Mouse (Mus musculus) CH12.LX (cell line): ENCODE data around the gene Hist1h3c. TPM values are rescaled to one million over a fixed set of nuclear protein-coding genes. Genes with fewer than 3 reads are reported as not detected.
A peak's percentile ranks its signal among the peaks of the same experiment; 100 is the strongest.

ENCODE experiments used
- DNase-seq: peaks from one replicate; pipeline ENCODE4 v3.0.0-alpha.2; 2013; ENCODE audit errors: extremely low read depth
- H3K27ac ChIP-seq: 2 replicates; pipeline ENCODE4 v1.5.1; 2012; ENCODE audit warnings: low read depth, mild to moderate bottlenecking, control low read depth, moderate library complexity; ENCODE audit not compliant: insufficient read depth
- H3K27me3 ChIP-seq: replicated peaks from 2 replicates; pipeline ENCODE3; 2012; ENCODE audit warnings: inconsistent platforms
- H3K36me3 ChIP-seq, 2 experiments: replicated peaks in 1 of 2; 2 replicates each; pipeline versions ENCODE3 to v1.6.1; 2012; ENCODE audit warnings: inconsistent platforms in 1 of 2, low read length in 1 of 2, mild to moderate bottlenecking in 1 of 2, mixed read lengths in 1 of 2, moderate library complexity in 1 of 2; ENCODE audit not compliant: control insufficient read depth in 1 of 2, insufficient read depth in 1 of 2
- H3K4me1 ChIP-seq, 2 experiments: 2 replicates each; pipeline ENCODE4 v1.6.1; 2012; ENCODE audit warnings: inconsistent platforms in 1 of 2, moderate library complexity in 1 of 2; ENCODE audit not compliant: insufficient read depth in 2 of 2, control insufficient read depth in 1 of 2
- H3K4me2 ChIP-seq: 2 replicates; pipeline ENCODE4 v1.6.1; 2012; ENCODE audit warnings: low read depth, mild to moderate bottlenecking, control low read depth; ENCODE audit not compliant: poor library complexity, insufficient read depth, severe bottlenecking
- H3K4me3 ChIP-seq, 3 experiments: fragments of 150-350 bp in 1 of 3; sonication (generic) in 1 of 3; replicated peaks in 1 of 3; 2 replicates each; pipeline versions ENCODE3 to v1.5.1; 2011 to 2012; ENCODE audit warnings: low read depth in 2 of 3, low read length in 2 of 3, mild to moderate bottlenecking in 2 of 3, moderate library complexity in 2 of 3, control low read depth in 1 of 3, improper control_type of control experiment in 1 of 3, inconsistent platforms in 1 of 3, mixed read lengths in 1 of 3; ENCODE audit not compliant: poor library complexity in 1 of 3
- H3K79me2 ChIP-seq: replicated peaks from 2 replicates; pipeline ENCODE4 v1.6.1; 2012; ENCODE audit warnings: mild to moderate bottlenecking, moderate library complexity; ENCODE audit not compliant: control insufficient read depth, poor library complexity, insufficient read depth, severe bottlenecking; ENCODE audit errors: extremely low read depth
- H3K9ac ChIP-seq: 2 replicates; pipeline ENCODE4 v1.6.1; 2012; ENCODE audit warnings: low read depth, mild to moderate bottlenecking, control low read depth, moderate library complexity; ENCODE audit not compliant: insufficient read depth
- H3K9me3 ChIP-seq: replicated peaks from 2 replicates; pipeline ENCODE3; 2012; ENCODE audit warnings: low read length, inconsistent platforms, mixed read lengths
- BHLHE40 ChIP-seq: IDR thresholded peaks from 2 replicates; pipeline ENCODE4 v1.6.1; 2011; ENCODE audit warnings: mild to moderate bottlenecking, low read depth, low read length, improper control_type of control experiment
- CHD1 ChIP-seq: IDR thresholded peaks from 2 replicates; pipeline ENCODE4 v1.6.1; 2012; ENCODE audit warnings: low read depth, low read length, improper control_type of control experiment, inconsistent platforms
- CHD2 ChIP-seq: IDR thresholded peaks from 2 replicates; pipeline ENCODE4 v1.6.1; 2011; ENCODE audit warnings: low read length, improper control_type of control experiment
- CTCF ChIP-seq, 2 experiments: IDR thresholded peaks in 1 of 2; conservative IDR thresholded peaks in 1 of 2; 2 replicates each; pipeline ENCODE4 v1.5.1; 2011 to 2012; ENCODE audit warnings: low read depth in 2 of 2, low read length in 2 of 2, improper control_type of control experiment in 1 of 2, inconsistent platforms in 1 of 2, mild to moderate bottlenecking in 1 of 2, moderate library complexity in 1 of 2
- E2F4 ChIP-seq: IDR thresholded peaks from 2 replicates; pipeline ENCODE4 v1.6.1; 2011; ENCODE audit warnings: low read depth, low read length, improper control_type of control experiment; ENCODE audit not compliant: insufficient replicate concordance
- ELF1 ChIP-seq: IDR thresholded peaks from 2 replicates; pipeline ENCODE4 v1.6.1; 2014; ENCODE audit warnings: low read depth, mild to moderate bottlenecking, inconsistent platforms, low read length, improper control_type of control experiment
- EP300 ChIP-seq: IDR thresholded peaks from 2 replicates; pipeline ENCODE4 v1.6.1; 2011; ENCODE audit warnings: low read length, improper control_type of control experiment
- ETS1 ChIP-seq: conservative IDR thresholded peaks from 2 replicates; pipeline ENCODE4 v1.6.1; 2012; ENCODE audit warnings: low read depth, mild to moderate bottlenecking, inconsistent platforms, low read length, improper control_type of control experiment, moderate library complexity
- GABPA ChIP-seq: IDR thresholded peaks from 2 replicates; pipeline ENCODE4 v1.6.1; 2012; ENCODE audit warnings: low read depth, low read length, improper control_type of control experiment, inconsistent platforms; ENCODE audit not compliant: insufficient replicate concordance
- HCFC1 ChIP-seq: IDR thresholded peaks from 2 replicates; pipeline ENCODE4 v1.6.1; 2012; ENCODE audit warnings: low read depth, mild to moderate bottlenecking, inconsistent platforms, low read length, improper control_type of control experiment
- IRF4 ChIP-seq: IDR thresholded peaks from 2 replicates; pipeline ENCODE4 v1.6.1; 2014; ENCODE audit warnings: low read depth, mild to moderate bottlenecking, inconsistent platforms, low read length, improper control_type of control experiment
- JUN ChIP-seq: IDR thresholded peaks from 2 replicates; pipeline ENCODE4 v1.6.1; 2011; ENCODE audit warnings: low read depth, mild to moderate bottlenecking, low read length, improper control_type of control experiment, moderate library complexity; ENCODE audit not compliant: insufficient read depth
- JUND ChIP-seq: conservative IDR thresholded peaks from 2 replicates; pipeline ENCODE4 v1.6.1; 2011; ENCODE audit warnings: low read depth, low read length, improper control_type of control experiment
- KAT2A ChIP-seq: IDR thresholded peaks from 2 replicates; pipeline ENCODE4 v1.6.1; 2012; ENCODE audit warnings: low read length, improper control_type of control experiment, inconsistent platforms; ENCODE audit not compliant: insufficient replicate concordance
- MAFK ChIP-seq: IDR thresholded peaks from 2 replicates; pipeline ENCODE4 v1.6.1; 2011; ENCODE audit warnings: low read length, improper control_type of control experiment; ENCODE audit not compliant: insufficient replicate concordance
- MAX ChIP-seq: IDR thresholded peaks from 2 replicates; pipeline ENCODE4 v1.6.1; 2011; ENCODE audit warnings: low read length, improper control_type of control experiment
- MAZ ChIP-seq: IDR thresholded peaks from 2 replicates; pipeline ENCODE4 v1.6.1; 2012; ENCODE audit warnings: low read depth, mild to moderate bottlenecking, inconsistent platforms, low read length, improper control_type of control experiment, moderate library complexity
- MEF2A ChIP-seq: IDR thresholded peaks from 2 replicates; pipeline ENCODE4 v1.6.1; 2014; ENCODE audit warnings: low read depth, mild to moderate bottlenecking, inconsistent platforms, low read length, improper control_type of control experiment, borderline replicate concordance
- MXI1 ChIP-seq: IDR thresholded peaks from 2 replicates; pipeline ENCODE4 v1.6.1; 2011; ENCODE audit warnings: mild to moderate bottlenecking, low read depth, low read length, improper control_type of control experiment
- MYC ChIP-seq: IDR thresholded peaks from 2 replicates; pipeline ENCODE4 v1.6.1; 2011; ENCODE audit warnings: low read depth, mild to moderate bottlenecking, improper control_type of control experiment, low read length
- NELFE ChIP-seq: IDR thresholded peaks from 2 replicates; pipeline ENCODE4 v1.6.1; 2011; ENCODE audit warnings: low read depth, low read length, improper control_type of control experiment
- NRF1 ChIP-seq: IDR thresholded peaks from 2 replicates; pipeline ENCODE4 v1.6.1; 2014; ENCODE audit warnings: low read depth, mild to moderate bottlenecking, inconsistent platforms, low read length, improper control_type of control experiment, moderate library complexity
- PAX5 ChIP-seq: IDR thresholded peaks from 2 replicates; pipeline ENCODE4 v1.6.1; 2012; ENCODE audit warnings: low read length, inconsistent platforms, mixed read lengths
- POLR2A ChIP-seq: IDR thresholded peaks from 2 replicates; pipeline ENCODE4 v1.6.1; 2011; ENCODE audit warnings: low read depth, mild to moderate bottlenecking, improper control_type of control experiment, low read length
- POLR2AphosphoS2 ChIP-seq: IDR thresholded peaks from 2 replicates; pipeline ENCODE4 v1.6.1; 2011; ENCODE audit warnings: low read depth, low read length, improper control_type of control experiment
- RAD21 ChIP-seq: IDR thresholded peaks from 2 replicates; pipeline ENCODE4 v1.6.1; 2011; ENCODE audit warnings: low read depth, mild to moderate bottlenecking, low read length, improper control_type of control experiment, moderate library complexity
- RCOR1 ChIP-seq: conservative IDR thresholded peaks from 2 replicates; pipeline ENCODE4 v1.6.1; 2012; ENCODE audit warnings: low read depth, mild to moderate bottlenecking, inconsistent platforms, low read length, improper control_type of control experiment
- SIN3A ChIP-seq: IDR thresholded peaks from 2 replicates; pipeline ENCODE4 v1.6.1; 2012; ENCODE audit warnings: low read length, improper control_type of control experiment, inconsistent platforms
- SMC3 ChIP-seq: IDR thresholded peaks from 2 replicates; pipeline ENCODE4 v1.6.1; 2011; ENCODE audit warnings: low read depth, low read length, improper control_type of control experiment
- TBP ChIP-seq: conservative IDR thresholded peaks from 2 replicates; pipeline ENCODE4 v1.6.1; 2011; ENCODE audit warnings: low read depth, low read length, improper control_type of control experiment
- TCF12 ChIP-seq: IDR thresholded peaks from 2 replicates; pipeline ENCODE4 v1.6.1; 2014; ENCODE audit warnings: low read depth, mild to moderate bottlenecking, inconsistent platforms, low read length, improper control_type of control experiment
- UBTF ChIP-seq: IDR thresholded peaks from 2 replicates; pipeline ENCODE4 v1.6.1; 2012; ENCODE audit warnings: low read depth, mild to moderate bottlenecking, inconsistent platforms, low read length, improper control_type of control experiment, moderate library complexity
- USF1 ChIP-seq: IDR thresholded peaks from 2 replicates; pipeline ENCODE4 v1.6.1; 2014; ENCODE audit warnings: low read depth, mild to moderate bottlenecking, inconsistent platforms, low read length, improper control_type of control experiment
- USF2 ChIP-seq: conservative IDR thresholded peaks from 2 replicates; pipeline ENCODE4 v1.6.1; 2011; ENCODE audit warnings: low read depth, low read length, improper control_type of control experiment
- ZC3H11A ChIP-seq: IDR thresholded peaks from 2 replicates; pipeline ENCODE4 v1.6.1; 2012; ENCODE audit warnings: low read depth, mild to moderate bottlenecking, inconsistent platforms, low read length, improper control_type of control experiment
- ZKSCAN1 ChIP-seq: IDR thresholded peaks from 2 replicates; pipeline ENCODE4 v1.6.1; 2012; ENCODE audit warnings: low read depth, inconsistent platforms, low read length, improper control_type of control experiment, borderline replicate concordance
- ZMIZ1 ChIP-seq: IDR thresholded peaks from 2 replicates; pipeline ENCODE4 v1.6.1; 2012; ENCODE audit warnings: low read depth, mild to moderate bottlenecking, inconsistent platforms, low read length, improper control_type of control experiment
- ZNF384 ChIP-seq: IDR thresholded peaks from 2 replicates; pipeline ENCODE4 v1.6.1; 2012; ENCODE audit warnings: low read depth, low read length, improper control_type of control experiment, inconsistent platforms
- dilution Hi-C: fragments of 300-500 bp; cut with MboI; formaldehyde crosslinking; loops from 2 replicates; pipeline ENCODE4 v1.14.3; 2020; ENCODE audit warnings: low sequenced_read_pairs; ENCODE audit not compliant: extremely low pct_unique_long_range_greater_than_20kb, extremely low pct_ligation_motif_present
- in situ Hi-C: fragments of 300-500 bp; cut with MboI; formaldehyde crosslinking; loops from 3 replicates; pipeline ENCODE4 v1.14.3; 2019; ENCODE audit warnings: low sequenced_read_pairs, low pct_ligation_motif_present, low pct_unique_long_range_greater_than_20kb, mixed read lengths
- polyA plus RNA-seq: library from polyadenylated mRNA; unstranded; fragments of >175 nt; gene quantifications from 2 replicates; pipeline ENCODE4 v1.2.1, GENCODE M21; 2012; ENCODE audit warnings: low read depth; ENCODE audit not compliant: insufficient read length
- total RNA-seq, 2 experiments: library from RNA; depleted of rRNA; stranded (reverse); fragments of 300-350 nt in 1 of 2; fragments of >200 nt in 1 of 2; gene quantifications; 2 replicates each; pipeline ENCODE4 v1.2.3; 2012 to 2014

Hist1h3c gene
- total and polyA plus RNA-seq, 3 experiments = 7.3 to 1,847 (median 73.1) TPM

- H3K4me3 ChIP-seq = no peak overlapping the region
- dilution Hi-C loops = no loop called here
- no peak overlapping the region for H3K9ac ChIP-seq
These were observed 13.1 kb downstream of the Hist1h3c start for GRCm38 (mm10) chr13:23732156-23732804.

GRCm38 (mm10) chr13:23730479-23730878 lies 14.9 kb downstream of the Hist1h3c start:
- no peaks in the 10 kb centered on the region for H3K9me3 ChIP-seq
- no peak overlapping the region for H3K27ac ChIP-seq
- H3K27me3 ChIP-seq = no peaks in the 10 kb centered on the region
- no peak overlapping the region for H3K4me2 ChIP-seq
- H3K4me3 ChIP-seq = no peak overlapping the region
- in situ Hi-C loops = no loop called here
- H3K4me1 ChIP-seq = no peaks in the 10 kb centered on the region
- TF ChIP-seq KAT2A = no peak
- no peaks in the 10 kb centered on the region for H3K79me2 ChIP-seq
- H3K9ac ChIP-seq = no peak overlapping the region
- no peaks in the 10 kb centered on the region for H3K36me3 ChIP-seq
- dilution Hi-C loops = no loop called here
- DNase-seq = no peak

More at GRCm38 (mm10) chr13:23732156-23732804, 13.1 kb downstream of the Hist1h3c start:
- no peaks in the 10 kb centered on the region for H3K36me3 ChIP-seq
- in situ Hi-C loops = no loop called here
- DNase-seq = no peak
- H3K4me2 ChIP-seq = no peak overlapping the region
- TF ChIP-seq NRF1 = no peak
- no peak for TF ChIP-seq CHD2
- no peak for TF ChIP-seq POLR2AphosphoS2
- TF ChIP-seq ZKSCAN1 = no peak
- no peak for TF ChIP-seq TCF12
- TF ChIP-seq SIN3A = no peak
- no peak for TF ChIP-seq POLR2A
- TF ChIP-seq EP300 = no peak
- TF ChIP-seq PAX5 = no peak
- no peak for TF ChIP-seq ZNF384
- no peak for TF ChIP-seq UBTF
- TF ChIP-seq RCOR1 = no peak
- TF ChIP-seq MAX = peak; percentile 88
- no peak for TF ChIP-seq CHD1
- no peak for TF ChIP-seq USF1
- no peak for TF ChIP-seq ELF1
- no peak for TF ChIP-seq E2F4
- TF ChIP-seq HCFC1 = no peak
- TF ChIP-seq MXI1 = no peak
- TF ChIP-seq IRF4 = no peak
- TF ChIP-seq MYC = peak; percentile 95
- TF ChIP-seq RAD21 = peak; percentile 95
- no peak for TF ChIP-seq GABPA
- TF ChIP-seq TBP = no peak
- TF ChIP-seq KAT2A = no peak
- TF ChIP-seq NELFE = no peak
- no peak for TF ChIP-seq JUN
- TF ChIP-seq ZC3H11A = peak; percentile 76
- TF ChIP-seq MAZ = no peak
- no peak for TF ChIP-seq ETS1
- peak; percentile 62 to 97 for TF ChIP-seq CTCF (conservative IDR thresholded peaks at IDR 0.05 in 1 of 2, IDR thresholded peaks at IDR 0.05 in 1 of 2; ENCODE audit: low read depth in 2 of 2, low read length in 2 of 2)
- TF ChIP-seq BHLHE40 = peak; percentile 87
- TF ChIP-seq SMC3 = peak; percentile 95
- TF ChIP-seq MEF2A = no peak
- TF ChIP-seq USF2 = no peak
- TF ChIP-seq MAFK = no peak
- TF ChIP-seq JUND = 0 out of 2 replicates have a peak, but pooled peaks have one; percentile 38
- no peak for TF ChIP-seq ZMIZ1
- no peaks in the 10 kb centered on the region for H3K79me2 ChIP-seq
- H3K4me1 ChIP-seq = no peaks in the 10 kb centered on the region
- H3K27me3 ChIP-seq = no peaks in the 10 kb centered on the region
- no peaks in the 10 kb centered on the region for H3K9me3 ChIP-seq
- H3K27ac ChIP-seq = no peak overlapping the region
